Mouse (Mus musculus): ENCODE measurements around the gene C1qtnf6.
A peak's percentile ranks its signal among the peaks of the same experiment; 100 is the strongest.

The C1qtnf6 gene

GRCm38 (mm10) chr15:78544561-78545001, 13.4 kb upstream of the C1qtnf6 start, which contains the start of gene Sstr3:
Gene Sstr3 (minus strand): TSS chr15:78544685.
- DNase-seq (ENCODE audit: low read depth, low spot score): no peak

GRCm38 (mm10) chr15:78544041-78544440, 12.8 kb upstream of the C1qtnf6 start:
- no peak for DNase-seq (ENCODE audit: low read depth, low spot score)

GRCm38 (mm10) chr15:78542767-78543303, 11.6 kb upstream of the C1qtnf6 start:
- no peak for DNase-seq (ENCODE audit: low read depth, low spot score)

- DNase-seq (ENCODE audit: low read depth, low spot score): no peak
Observed at GRCm38 (mm10) chr15:78542098-78542766, 11.0 kb upstream of the C1qtnf6 start.

- DNase-seq (ENCODE audit: low read depth, low spot score): no peak
Observed at GRCm38 (mm10) chr15:78541606-78542005, 10.4 kb upstream of the C1qtnf6 start.

- DNase-seq (ENCODE audit: low read depth, low spot score): no peak
Observed at GRCm38 (mm10) chr15:78541036-78541435, 9.8 kb upstream of the C1qtnf6 start.

- no peak for DNase-seq (ENCODE audit: low read depth, low spot score)
Observed at GRCm38 (mm10) chr15:78535723-78536421, 4.7 kb upstream of the C1qtnf6 start.

- DNase-seq (ENCODE audit: low read depth, low spot score): no peak
Observed at GRCm38 (mm10) chr15:78533346-78533835, 2.2 kb upstream of the C1qtnf6 start.

GRCm38 (mm10) chr15:78532566-78533345, 1.5 kb upstream of the C1qtnf6 start:
- no peak for DNase-seq (ENCODE audit: low read depth, low spot score)

- DNase-seq (ENCODE audit: low read depth, low spot score): peak; percentile 75
Observed at GRCm38 (mm10) chr15:78531901-78532469, 769 bp upstream of the C1qtnf6 start.

- DNase-seq (ENCODE audit: low read depth, low spot score): no peak
Observed at GRCm38 (mm10) chr15:78531451-78531720, 170 bp upstream of the C1qtnf6 start.

- no peak for DNase-seq (ENCODE audit: low read depth, low spot score)
Observed at GRCm38 (mm10) chr15:78530141-78530540, 1.1 kb downstream of the C1qtnf6 start.

GRCm38 (mm10) chr15:78529428-78529990, 1.7 kb downstream of the C1qtnf6 start:
- no peak for DNase-seq (ENCODE audit: low read depth, low spot score)

GRCm38 (mm10) chr15:78528726-78529411, 2.3 kb downstream of the C1qtnf6 start:
- no peak for DNase-seq (ENCODE audit: low read depth, low spot score)

- no peak for DNase-seq (ENCODE audit: low read depth, low spot score)
Observed at GRCm38 (mm10) chr15:78527973-78528372, 3.2 kb downstream of the C1qtnf6 start.

GRCm38 (mm10) chr15:78524163-78524562, 7.1 kb downstream of the C1qtnf6 start:
- DNase-seq (ENCODE audit: low read depth, low spot score): no peak

- no peak for DNase-seq (ENCODE audit: low read depth, low spot score)
Observed at GRCm38 (mm10) chr15:78521892-78522291, 9.3 kb downstream of the C1qtnf6 start.

GRCm38 (mm10) chr15:78521331-78521730, 9.9 kb downstream of the C1qtnf6 start:
- DNase-seq (ENCODE audit: low read depth, low spot score): no peak

- no peak for DNase-seq (ENCODE audit: low read depth, low spot score)
Observed at GRCm38 (mm10) chr15:78520112-78520715, 11.0 kb downstream of the C1qtnf6 start.

GRCm38 (mm10) chr15:78518221-78518620, 13.0 kb downstream of the C1qtnf6 start:
- no peak for DNase-seq (ENCODE audit: low read depth, low spot score)

Measured in WW6 (cell line).